Mouse (Mus musculus) megakaryocyte-erythroid progenitor cell, adult 5 weeks (primary cell): Measurements from ENCODE around the gene Edc3. TPM values are rescaled to one million over a fixed set of nuclear protein-coding genes. Genes with fewer than 3 reads are reported as not detected.

ENCODE experiments used
- polyA plus RNA-seq: library from polyadenylated mRNA; stranded (reverse); fragments of >175 nt; gene quantifications from 2 replicates; pipeline ENCODE4 v1.2.3, GENCODE M21; 2012

The Edc3 gene
- 11.6 and 12.9 TPM in 2 replicates for polyA plus RNA-seq

GRCm38 (mm10) chr9:57708068-57708719 lies at the start of gene Edc3:
TSS of gene Edc3 (plus strand) at chr9:57708540.

GRCm38 (mm10) chr9:57683520-57683919 lies 24.8 kb upstream of the Edc3 start, which contains the start of gene Cyp1a2:
TSS of gene Cyp1a2 (minus strand) at chr9:57683703.

GRCm38 (mm10) chr9:57687751-57688150 lies 20.6 kb upstream of the Edc3 start, which contains the start of gene Cyp1a1:
TSS of gene Cyp1a1 (plus strand) at chr9:57687928.

GRCm38 (mm10) chr9:57765364-57766351 lies 57.3 kb downstream of the Edc3 start, which contains the start of gene Clk3:
TSS of gene Clk3 (minus strand) at chr9:57765860.

Other genes with a start within 250 kb of the Edc3 start
- 0.84 and 2.5 TPM in 2 replicates for gene Scamp5, start 240.5 kb upstream of the Edc3 start, polyA plus RNA-seq
- gene Rpp25, start 204.5 kb upstream of the Edc3 start, polyA plus RNA-seq = 0.13 and 0.38 TPM in 2 replicates
- 434 and 534 TPM in 2 replicates for gene Cox5a, start 187.3 kb upstream of the Edc3 start, polyA plus RNA-seq
- 10.4 and 14.8 TPM in 2 replicates for gene Fam219b, start 171.0 kb upstream of the Edc3 start, polyA plus RNA-seq
- 6.2 and 8.3 TPM in 2 replicates for gene Mpi, start 155.8 kb upstream of the Edc3 start, polyA plus RNA-seq
- 39.3 and 40.6 TPM in 2 replicates for gene Scamp2, start 147.6 kb upstream of the Edc3 start, polyA plus RNA-seq
- 3.7 and 5.0 TPM in 2 replicates for gene Ulk3, start 119.1 kb upstream of the Edc3 start, polyA plus RNA-seq
- gene Cplx3, start 102.3 kb upstream of the Edc3 start, polyA plus RNA-seq = 0.16 TPM in 1 of 2 replicates, not detected in the other
- gene Lman1l, start 87.8 kb upstream of the Edc3 start, polyA plus RNA-seq = not detected in 2 replicates
- gene Csk, start 54.9 kb upstream of the Edc3 start, polyA plus RNA-seq = 284 and 309 TPM in 2 replicates
- not detected in 2 replicates for gene Cyp1a2, start 24.8 kb upstream of the Edc3 start, polyA plus RNA-seq
- gene Cyp1a1, start 20.6 kb upstream of the Edc3 start, polyA plus RNA-seq = 0.08 and 0.12 TPM in 2 replicates
- gene Clk3, start 57.3 kb downstream of the Edc3 start, polyA plus RNA-seq = 70.6 and 84.9 TPM in 2 replicates
- gene Arid3b, start 128.3 kb downstream of the Edc3 start, polyA plus RNA-seq = 3.6 and 5.7 TPM in 2 replicates
- gene Ubl7, start 202.4 kb downstream of the Edc3 start, polyA plus RNA-seq = 79.6 and 88.1 TPM in 2 replicates
- gene Sema7a, start 231.6 kb downstream of the Edc3 start, polyA plus RNA-seq = 2.3 and 3.0 TPM in 2 replicates